Mouse (Mus musculus): Measurements from ENCODE around the gene Nsf. TPM values are rescaled to one million over a fixed set of nuclear protein-coding genes. Genes with fewer than 3 reads are reported as not detected.

Gene Nsf
- total and polyA plus RNA-seq, 3 experiments = 37.9 to 40.2 TPM; not detected in 1

GRCm38 (mm10) chr11:103887724-103888410 lies 66.0 kb downstream of the Nsf start:
- Histone ChIP-seq H3K36me3 (ENCODE audit: control insufficient read depth in 1 of 2, insufficient read depth in 2 of 2, low read length in 2 of 2) (no peaks in the 10 kb centered on the region; a peak in 2 of 4 replicates), H3K27ac (ENCODE audit: control insufficient read depth, low read depth, low read length) (no peak overlapping the region), H3K9me3 (replicated peaks; ENCODE audit: insufficient read depth, low read length) (no peaks in the 10 kb centered on the region), H3K27me3 (ENCODE audit: control insufficient read depth in 1 of 2, insufficient read depth in 2 of 2, low read length in 2 of 2) (no peaks in the 10 kb centered on the region), H3K9ac (ENCODE audit: control insufficient read depth, low read depth, low read length, poor library complexity, severe bottlenecking) (no peak overlapping the region), H3K4me3 (ENCODE audit: control insufficient read depth in 1 of 2, insufficient read depth in 1 of 2, low read depth in 2 of 2, low read length in 2 of 2) (no peak overlapping the region), H3K4me1 (ENCODE audit: control insufficient read depth in 1 of 2, insufficient read depth in 2 of 2, low read length in 2 of 2) (no peaks in the 10 kb centered on the region), H3K79me2 (ENCODE audit: control insufficient read depth, insufficient read depth, low read length, poor library complexity) (no peaks in the 10 kb centered on the region)
- TF ChIP-seq NRF1 (IDR thresholded peaks at IDR 0.05; ENCODE audit: insufficient read depth, low read depth, low read length, poor library complexity, severe bottlenecking) (no peak), MYC (IDR thresholded peaks at IDR 0.05; ENCODE audit: low read depth, low read length) (no peak), HCFC1 (IDR thresholded peaks at IDR 0.05; ENCODE audit: low read depth, low read length) (no peak), GATA1 (IDR thresholded peaks at IDR 0.05; ENCODE audit: low read depth, low read length) (no peak), ZNF384 (IDR thresholded peaks at IDR 0.05; ENCODE audit: low read depth, low read length) (no peak), ZMIZ1 (IDR thresholded peaks at IDR 0.05; ENCODE audit: low read depth, low read length) (no peak), BHLHE40 (IDR thresholded peaks at IDR 0.05; ENCODE audit: borderline replicate concordance, low read depth, low read length) (no peak), UBTF (IDR thresholded peaks at IDR 0.05; ENCODE audit: borderline replicate concordance, insufficient read depth, low read depth, low read length) (no peak)
- no peak for DNase-seq (ENCODE audit: low read depth, low spot score)

- Histone ChIP-seq H3K27me3 (ENCODE audit: control insufficient read depth in 1 of 2, insufficient read depth in 2 of 2, low read length in 2 of 2) (no peaks in the 10 kb centered on the region), H3K9me3 (replicated peaks; ENCODE audit: insufficient read depth, low read length) (no peaks in the 10 kb centered on the region), H3K4me3 (ENCODE audit: control insufficient read depth in 1 of 2, insufficient read depth in 1 of 2, low read depth in 2 of 2, low read length in 2 of 2) (no peak overlapping the region), H3K36me3 (ENCODE audit: control insufficient read depth in 1 of 2, insufficient read depth in 2 of 2, low read length in 2 of 2) (no peaks in the 10 kb centered on the region; a peak in 2 of 4 replicates), H3K79me2 (ENCODE audit: control insufficient read depth, insufficient read depth, low read length, poor library complexity) (no peaks in the 10 kb centered on the region), H3K27ac (ENCODE audit: control insufficient read depth, low read depth, low read length) (no peak overlapping the region), H3K4me1 (ENCODE audit: control insufficient read depth in 1 of 2, insufficient read depth in 2 of 2, low read length in 2 of 2) (no peaks in the 10 kb centered on the region), H3K9ac (ENCODE audit: control insufficient read depth, low read depth, low read length, poor library complexity, severe bottlenecking) (no peak overlapping the region)
- DNase-seq (ENCODE audit: low read depth, low spot score) = no peak
- no peak for TF ChIP-seq TCF12 (IDR thresholded peaks at IDR 0.05; ENCODE audit: low read depth, low read length)
- TF ChIP-seq CTCF (IDR thresholded peaks at IDR 0.05 in 2 of 3, conservative IDR thresholded peaks at IDR 0.05 in 1 of 3; ENCODE audit: control insufficient read depth in 1 of 3, insufficient read depth in 1 of 3, low read depth in 2 of 3, low read length in 3 of 3, poor library complexity in 1 of 3, severe bottlenecking in 1 of 3) = no peak
- no peak for TF ChIP-seq RCOR1 (IDR thresholded peaks at IDR 0.05; ENCODE audit: low read depth, low read length)
- no peak for TF ChIP-seq POLR2A (IDR thresholded peaks at IDR 0.05; ENCODE audit: control insufficient read depth in 1 of 2, insufficient read depth in 1 of 2, low read depth in 1 of 2, low read length in 2 of 2, poor library complexity in 1 of 2)
- no peak for TF ChIP-seq ETS1 (IDR thresholded peaks at IDR 0.05; ENCODE audit: low read depth, low read length)
- no peak for TF ChIP-seq KAT2A (conservative IDR thresholded peaks at IDR 0.05; ENCODE audit: low read depth, low read length)
- no peak for TF ChIP-seq ZMIZ1 (IDR thresholded peaks at IDR 0.05; ENCODE audit: low read depth, low read length)
- no peak for TF ChIP-seq ZKSCAN1 (IDR thresholded peaks at IDR 0.05; ENCODE audit: low read depth, low read length)
- no peak for TF ChIP-seq SIN3A (IDR thresholded peaks at IDR 0.05; ENCODE audit: low read length)
- TF ChIP-seq ZC3H11A (IDR thresholded peaks at IDR 0.05; ENCODE audit: low read depth, low read length) = no peak
- no peak for TF ChIP-seq MYC (IDR thresholded peaks at IDR 0.05; ENCODE audit: low read depth, low read length)
- TF ChIP-seq TAL1 (IDR thresholded peaks at IDR 0.05; ENCODE audit: low read length) = no peak
- no peak for TF ChIP-seq SMC3 (IDR thresholded peaks at IDR 0.05; ENCODE audit: low read depth, low read length)
- TF ChIP-seq MAZ (IDR thresholded peaks at IDR 0.05; ENCODE audit: low read depth, low read length) = no peak
- TF ChIP-seq HCFC1 (IDR thresholded peaks at IDR 0.05; ENCODE audit: low read depth, low read length) = no peak
Measured at GRCm38 (mm10) chr11:103884749-103885383, 69.0 kb downstream of the Nsf start.
